Mouse (Mus musculus) retina, adult 2 months (tissue): ENCODE data around the gene Amn.

Experiments used
- DNase-seq: peaks from one replicate; pipeline ENCODE4 v3.0.0-alpha.2; 2012; ENCODE audit warnings: low read depth, low spot score

Gene Amn

DNA sequence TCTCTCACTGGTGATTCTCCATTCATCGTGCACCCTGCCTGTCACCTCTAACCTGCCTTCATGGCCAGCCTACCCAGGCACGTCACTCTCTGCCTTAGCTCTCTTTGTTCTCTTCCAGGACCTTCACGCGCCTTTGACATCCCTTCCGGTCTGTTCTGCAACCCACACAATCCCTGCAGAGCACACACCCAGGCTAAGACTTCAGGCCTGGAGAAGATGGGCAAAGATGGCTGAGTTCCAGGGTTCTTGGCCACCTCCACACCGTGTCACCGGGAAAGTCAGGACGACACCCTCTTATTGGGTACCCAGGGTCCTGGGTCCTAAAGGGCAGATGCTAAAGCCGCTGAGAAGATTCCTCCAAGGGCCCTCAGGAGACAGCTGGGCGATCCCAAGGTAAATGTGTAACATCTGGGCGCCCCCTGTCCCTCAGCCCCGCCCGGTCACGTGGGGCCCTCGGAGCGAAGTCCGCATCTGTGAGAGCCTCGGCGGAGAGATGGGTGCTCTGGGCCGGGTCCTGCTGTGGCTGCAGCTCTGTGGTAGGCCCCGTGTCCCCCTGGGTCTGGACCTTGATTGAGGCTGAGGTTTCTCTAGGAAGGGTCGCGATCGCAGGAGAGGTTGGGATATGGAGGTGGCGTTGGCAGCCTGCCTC is at the start of gene Amn:
Amn (plus strand) TSS at position 467 of the 649 bp plus-strand sequence.
- no peak for DNase-seq

DNA sequence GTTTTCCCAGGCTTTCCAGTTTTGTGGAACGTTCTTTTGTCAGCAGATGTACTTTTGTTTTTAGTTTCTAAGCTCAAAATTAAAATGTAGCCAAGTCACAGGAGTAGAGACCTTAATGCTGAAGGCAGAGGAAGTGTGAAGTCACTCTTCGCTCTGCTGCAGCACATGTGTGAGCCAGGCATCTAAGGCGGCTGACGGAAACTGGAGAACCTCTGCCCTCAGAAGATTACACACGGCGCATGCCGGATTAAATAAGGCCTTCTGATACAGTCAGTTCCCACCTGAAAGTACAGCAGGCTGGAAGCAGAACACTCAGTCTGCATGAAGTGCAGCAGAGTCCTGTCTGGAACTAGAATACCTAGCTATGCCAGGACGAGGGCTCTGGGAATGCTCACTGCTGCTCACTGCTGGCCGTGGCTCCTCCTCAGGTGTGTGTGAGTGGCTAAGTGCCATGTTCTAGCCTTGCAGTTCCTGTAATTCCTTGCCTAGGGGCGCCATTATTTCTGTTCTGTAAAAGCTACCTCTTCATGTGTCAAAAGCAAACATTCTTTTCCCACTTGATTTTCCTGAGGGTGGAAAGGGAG is 45.6 kb upstream of the Amn start:
- DNase-seq: no peak

GRCm38 (mm10) chr12:111227410-111227809 is 43.5 kb upstream of the Amn start:
- no peak for DNase-seq

DNA sequence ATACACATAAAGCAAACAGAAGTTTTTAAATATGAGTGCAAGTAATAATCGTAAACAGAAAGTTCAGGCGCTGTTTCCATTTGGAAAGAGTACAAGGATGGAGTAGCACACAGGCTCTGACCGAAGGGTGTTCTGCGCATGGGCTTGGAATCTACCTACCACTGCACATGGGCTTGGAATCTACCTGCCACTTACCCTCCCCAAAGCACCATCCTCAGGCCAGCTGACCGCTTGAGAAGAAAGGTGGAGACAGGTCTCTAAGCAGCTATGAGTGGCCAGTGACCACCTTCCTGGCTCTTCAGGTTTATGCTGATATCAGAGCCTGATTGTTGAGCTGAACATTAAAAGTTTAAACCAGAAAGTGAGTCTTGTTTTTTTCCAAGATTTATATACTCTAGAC is 42.4 kb upstream of the Amn start:
- DNase-seq: no peak

- no peak for DNase-seq
These were observed 40.1 kb upstream of the Amn start for GRCm38 (mm10) chr12:111230793-111231192.

DNA sequence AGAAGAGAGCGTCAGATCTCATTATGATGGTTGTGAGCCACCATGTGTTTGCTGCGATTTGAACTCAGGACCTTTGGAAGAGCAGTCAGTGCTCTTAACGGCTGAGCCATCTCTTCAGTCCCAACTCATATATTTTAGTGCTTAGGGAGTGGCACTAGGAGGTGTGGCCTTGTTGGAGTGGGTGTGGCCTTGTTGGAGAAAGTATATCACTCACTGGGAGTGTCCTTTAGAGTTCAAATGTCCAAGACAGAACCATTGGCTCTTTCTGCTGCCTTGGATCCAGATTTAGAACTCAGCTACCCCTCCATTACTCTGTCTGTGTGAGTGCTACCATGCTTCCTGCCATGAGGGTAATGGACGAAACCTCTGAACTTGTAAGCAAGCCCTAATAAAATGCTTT is 37.1 kb upstream of the Amn start:
- no peak for DNase-seq

- no peak for DNase-seq
These were observed 36.5 kb upstream of the Amn start for GRCm38 (mm10) chr12:111234383-111234782.

- no peak for DNase-seq
These were observed 35.3 kb upstream of the Amn start for GRCm38 (mm10) chr12:111235631-111236030.

DNA sequence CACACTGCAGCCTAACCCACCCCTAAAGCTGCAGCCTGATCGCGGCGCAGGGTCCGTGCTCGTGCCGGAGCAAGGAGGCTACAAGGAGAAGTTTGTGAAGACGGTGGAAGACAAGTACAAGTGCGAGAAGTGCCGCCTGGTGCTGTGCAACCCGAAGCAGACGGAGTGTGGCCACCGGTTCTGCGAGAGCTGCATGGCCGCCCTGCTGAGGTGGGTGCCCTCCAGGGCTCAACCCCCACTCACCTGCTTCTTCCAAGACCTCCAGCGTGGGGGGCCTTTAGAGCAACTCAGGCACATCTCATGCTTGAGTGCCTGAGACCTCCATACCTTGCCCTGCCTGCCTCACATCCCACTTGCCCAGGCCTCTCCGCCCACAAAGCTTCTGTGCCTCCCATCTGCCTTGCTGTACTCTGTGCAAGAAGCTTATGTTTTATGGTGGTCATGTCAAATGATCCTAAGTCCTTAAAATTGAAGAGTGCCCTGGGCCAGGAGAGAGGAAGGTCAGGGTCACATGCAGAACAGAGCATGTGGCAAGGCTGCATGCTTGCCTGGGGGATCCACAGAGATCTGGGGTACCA is 33.2 kb upstream of the Amn start:
- DNase-seq: no peak

- DNase-seq: no peak
These were observed 32.5 kb upstream of the Amn start for GRCm38 (mm10) chr12:111238345-111238744.

DNA sequence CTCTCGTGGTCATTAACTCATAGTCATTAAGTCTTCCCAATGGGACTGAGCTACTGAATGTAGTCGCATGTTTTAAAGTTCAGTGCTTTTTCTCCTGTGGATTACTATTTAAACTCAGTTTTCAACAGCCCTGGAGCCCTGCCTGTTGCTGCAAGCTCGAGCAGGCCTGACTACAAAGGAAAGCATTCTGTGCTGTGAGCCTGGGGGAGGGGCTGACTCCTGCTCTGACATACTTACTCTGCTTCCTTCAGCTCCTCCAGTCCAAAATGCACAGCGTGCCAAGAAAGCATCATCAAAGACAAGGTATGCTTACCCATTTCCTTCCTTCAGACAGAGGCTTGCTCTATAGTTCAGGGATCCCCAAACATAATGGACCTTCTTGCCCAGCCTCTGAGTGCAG is 32.1 kb upstream of the Amn start:
- DNase-seq: no peak

DNA sequence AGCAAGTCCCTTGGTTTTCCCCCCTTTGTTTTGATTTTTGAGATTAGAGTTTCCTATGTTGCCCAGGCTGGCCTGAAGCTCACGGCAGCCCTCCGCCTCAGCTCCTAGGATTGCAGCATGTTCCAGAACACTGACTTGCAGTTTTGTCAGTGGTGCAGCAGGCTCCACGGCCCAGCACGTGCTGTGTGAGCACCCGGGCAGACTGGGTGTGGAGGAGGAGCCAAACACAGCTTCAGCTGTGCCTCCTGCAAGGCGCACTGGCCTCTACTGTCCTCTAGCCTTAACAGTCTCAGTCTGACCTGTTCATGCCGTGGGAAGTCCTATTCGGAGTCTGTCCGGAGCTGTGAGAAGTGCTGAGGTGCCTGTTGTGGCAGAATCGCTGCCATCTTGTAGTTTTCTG is 31.0 kb upstream of the Amn start:
- no peak for DNase-seq

- no peak for DNase-seq
These were observed 29.0 kb upstream of the Amn start for GRCm38 (mm10) chr12:111241916-111242315.

DNA sequence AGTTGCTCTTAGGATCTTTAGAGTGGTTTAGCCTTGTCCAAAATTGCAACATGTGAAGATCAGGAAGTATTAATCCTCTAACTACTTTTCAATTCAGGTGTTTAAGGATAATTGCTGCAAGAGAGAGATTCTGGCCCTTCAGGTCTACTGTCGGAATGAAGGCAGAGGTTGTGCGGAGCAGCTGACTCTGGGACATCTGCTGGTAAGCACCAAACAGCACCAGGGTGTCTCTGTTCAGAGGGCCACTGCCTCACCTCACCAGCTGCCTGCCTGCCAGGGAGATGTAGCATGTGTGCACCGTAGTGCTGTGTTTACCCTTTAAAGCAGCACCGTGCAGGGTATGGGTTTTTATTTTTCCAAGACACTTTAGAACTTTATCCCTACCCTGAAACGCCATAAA is 28.5 kb upstream of the Amn start:
- DNase-seq: no peak

DNA sequence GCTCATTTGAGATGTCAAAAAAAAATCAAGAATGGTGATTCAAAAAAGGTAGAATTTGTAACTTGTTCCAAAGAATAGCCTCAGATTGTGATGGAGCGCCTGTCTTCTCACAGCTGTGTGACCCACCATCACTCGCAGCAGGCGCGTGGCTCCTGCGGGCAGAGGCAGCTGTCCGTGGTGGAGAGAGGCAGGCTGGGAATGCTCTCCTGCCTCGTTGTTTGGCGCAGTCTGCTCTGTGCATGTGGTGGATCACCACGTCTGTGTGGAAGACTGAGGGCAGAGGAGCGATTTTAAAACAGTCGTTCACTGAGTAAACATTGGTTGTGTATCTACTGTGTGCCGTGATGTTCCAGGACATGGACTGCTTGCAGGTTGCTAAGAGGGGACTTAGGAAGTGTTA is 27.2 kb upstream of the Amn start:
- DNase-seq: no peak

DNA sequence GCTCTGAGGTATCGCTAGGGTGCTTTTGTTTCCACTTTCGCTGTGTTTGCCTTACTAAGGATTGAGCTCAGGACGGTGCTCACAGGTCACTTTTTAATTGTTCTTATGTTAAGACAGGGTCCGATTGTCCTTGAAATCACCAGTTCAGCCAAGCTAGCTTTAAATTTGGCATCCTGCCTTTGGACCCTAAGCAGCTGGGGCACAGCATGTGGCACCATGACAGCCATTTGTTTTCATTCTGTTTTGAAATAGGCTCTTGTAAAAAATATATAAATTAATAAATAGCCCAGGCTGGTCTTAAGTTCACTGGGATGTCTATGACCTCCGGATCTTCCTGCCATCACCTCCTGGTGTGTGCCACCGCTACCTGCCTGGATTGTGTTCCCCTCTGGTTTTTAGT is 25.8 kb upstream of the Amn start:
- no peak for DNase-seq

DNA sequence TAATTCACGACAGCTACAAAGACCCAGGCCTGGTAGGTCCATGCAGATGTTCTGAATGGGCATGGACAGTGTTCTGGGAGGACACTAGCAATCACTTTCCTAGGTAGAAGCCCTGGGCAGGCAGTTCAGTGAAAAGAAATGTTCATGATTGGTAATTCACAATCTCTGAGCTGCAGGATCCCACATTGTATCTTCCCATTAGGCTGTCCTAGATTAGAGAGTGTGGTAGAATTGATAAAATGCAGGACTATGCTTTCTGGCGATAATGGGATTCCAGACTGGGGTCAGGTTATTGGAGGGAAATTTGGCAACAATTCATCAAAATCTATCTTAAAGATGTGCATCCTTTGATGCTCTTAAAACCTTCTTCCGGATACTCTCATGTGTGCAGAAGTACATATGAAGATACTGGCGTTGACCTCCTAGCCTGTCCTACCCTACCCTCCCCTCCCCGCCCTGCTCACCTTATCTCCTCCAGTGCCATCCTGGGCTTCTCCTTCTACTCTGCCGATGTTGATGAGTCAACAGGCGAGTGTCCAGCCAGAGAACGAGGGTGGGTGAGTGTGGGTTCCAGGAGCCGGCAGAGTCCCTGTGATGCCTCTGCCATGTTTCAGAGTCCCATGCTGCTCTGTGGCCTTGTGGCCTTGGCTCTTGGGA is 24.0 kb upstream of the Amn start:
- no peak for DNase-seq

GRCm38 (mm10) chr12:111249095-111249494 is 21.8 kb upstream of the Amn start:
- DNase-seq: no peak

DNA sequence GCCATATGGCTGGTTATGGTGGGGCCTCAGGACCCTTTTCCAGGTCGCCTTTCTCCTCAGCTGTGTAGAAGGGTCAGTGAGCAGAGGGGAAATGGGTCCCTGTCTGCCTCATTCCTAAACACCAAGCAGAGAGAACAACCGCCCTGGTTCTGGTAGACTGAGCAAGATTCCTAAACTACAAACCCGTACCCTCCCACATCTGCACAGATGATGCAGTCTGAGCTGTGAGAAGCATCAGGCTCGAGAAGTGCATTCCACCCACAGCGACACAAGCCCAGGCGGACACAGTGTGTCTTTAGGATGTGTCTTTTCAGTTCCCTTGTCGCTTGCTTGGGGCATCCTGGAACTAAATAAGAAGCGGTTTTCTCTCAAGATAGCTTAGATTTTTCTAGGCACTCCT is 20.8 kb upstream of the Amn start:
- DNase-seq: no peak

DNA sequence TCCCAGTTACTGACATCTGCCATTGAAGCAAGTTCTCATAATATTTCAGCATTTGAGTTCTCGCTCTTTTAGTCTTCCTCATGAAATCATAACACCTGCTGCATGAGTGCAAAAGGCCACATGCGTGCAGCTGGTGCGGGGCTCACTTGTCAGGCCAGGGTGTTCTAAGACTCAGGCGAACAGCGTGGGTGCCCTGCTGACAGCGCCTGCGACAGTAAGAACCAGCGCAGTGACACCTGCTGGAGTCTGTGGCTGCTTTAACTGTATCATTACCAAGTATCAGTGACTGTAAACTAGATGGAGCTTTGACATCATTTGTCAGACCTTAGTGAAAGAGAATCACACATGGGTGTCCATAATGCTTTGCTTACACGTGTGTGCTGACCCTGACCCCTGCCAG is 19.7 kb upstream of the Amn start:
- DNase-seq: no peak

- DNase-seq: no peak
These were observed 7.2 kb upstream of the Amn start for GRCm38 (mm10) chr12:111263650-111264049.

DNA sequence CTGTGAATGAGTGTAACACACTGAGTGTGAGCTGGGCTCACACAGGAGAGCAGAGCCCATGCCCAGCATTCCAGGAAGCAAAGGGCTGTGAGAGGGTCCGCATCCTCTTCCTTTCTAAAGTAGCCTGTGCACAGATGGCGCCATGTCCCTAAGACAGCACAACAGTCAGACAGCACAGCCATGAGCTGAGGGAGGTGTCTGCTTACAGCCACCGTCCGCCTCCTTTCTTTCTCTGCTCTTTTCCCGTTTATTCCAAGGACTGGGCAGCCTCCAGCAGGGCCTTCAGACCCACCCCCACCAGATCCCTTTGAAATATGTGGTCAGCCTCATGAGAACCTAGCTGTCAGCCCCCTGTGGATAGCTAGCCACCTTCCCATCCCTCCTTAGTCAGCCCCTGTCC is 5.7 kb upstream of the Amn start:
- DNase-seq: no peak

DNA sequence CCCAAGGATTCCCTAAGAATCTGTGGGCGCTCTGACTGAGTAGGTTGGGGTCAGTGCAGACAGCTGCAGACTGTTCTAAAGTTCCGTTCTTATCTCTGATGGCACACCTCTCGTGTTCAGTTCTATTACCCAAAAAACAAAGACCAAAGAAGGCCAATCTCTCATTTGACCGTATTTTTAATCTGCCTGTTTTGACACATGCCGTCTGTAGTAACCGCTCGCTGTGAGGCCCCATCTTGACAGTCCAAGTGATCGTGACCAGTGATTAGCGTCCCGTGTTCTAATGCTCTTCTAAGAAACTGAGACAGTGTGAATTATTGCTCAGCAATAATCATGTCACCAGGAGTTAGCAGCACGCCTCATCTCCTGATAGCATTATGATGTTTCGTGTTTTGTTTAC is 4.3 kb upstream of the Amn start:
- DNase-seq: no peak
